Mouse (Mus musculus) E14TG2a.4 (cell line): ENCODE results near the gene Acaa1a.
A peak's percentile ranks its signal among the peaks of the same experiment; 100 is the strongest.

ENCODE experiments used
- CTCF ChIP-seq: conservative IDR thresholded peaks from 2 replicates; pipeline ENCODE4 v1.5.1; 2014; ENCODE audit warnings: low read length
- NANOG ChIP-seq: IDR thresholded peaks from 2 replicates; pipeline ENCODE4 v1.6.1; 2014; ENCODE audit warnings: borderline replicate concordance, low read length, mixed read lengths
- POU5F1 ChIP-seq: IDR thresholded peaks from 2 replicates; pipeline ENCODE4 v1.6.1; 2014; ENCODE audit warnings: low read length, borderline replicate concordance

- TF ChIP-seq CTCF (0 out of 2 replicates have a peak, but pooled peaks have one; percentile 10), POU5F1 (no peak), NANOG (no peak)
These were observed 18.0 kb downstream of the Acaa1a start, which contains the start of gene Xylb for GRCm38 (mm10) chr9:119357331-119358057.
